Mouse (Mus musculus) lung, postnatal 0 days (tissue): ENCODE data around the gene Ppp1r36. TPM values are rescaled to one million over a fixed set of nuclear protein-coding genes. Genes with fewer than 3 reads are reported as not detected.

Source experiments
- ATAC-seq: fragments of 200-750 bp; cut with Nextera tagmentation; 2 replicates; pipeline ENCODE4 v1.8.0; 2017; ENCODE audit warnings: moderate library complexity
- DNase-seq: peaks from one replicate; pipeline ENCODE4 v3.0.0-alpha.2; 2016; ENCODE audit warnings: low spot score
- H3K27ac ChIP-seq: fragments of 300-500 bp; sonication (generic); 2 replicates; pipeline ENCODE4 v1.5.1; 2014; ENCODE audit warnings: antibody characterized with exemption, mild to moderate bottlenecking, low read length, mixed read lengths
- H3K27me3 ChIP-seq: fragments of 300-500 bp; sonication (generic); replicated peaks from 2 replicates; pipeline ENCODE4 v1.6.1; 2014; ENCODE audit warnings: low read length, mixed read lengths; ENCODE audit not compliant: insufficient read depth
- H3K36me3 ChIP-seq: fragments of 300-500 bp; sonication (generic); 2 replicates; pipeline ENCODE4 v1.6.1; 2014; ENCODE audit warnings: low read length, mixed read lengths; ENCODE audit not compliant: insufficient read depth
- H3K4me1 ChIP-seq: fragments of 300-500 bp; sonication (generic); 2 replicates; pipeline ENCODE4 v1.6.1; 2014; ENCODE audit warnings: antibody characterized with exemption, low read depth, low read length, mixed read lengths; ENCODE audit not compliant: insufficient read depth
- H3K4me2 ChIP-seq: fragments of 300-500 bp; sonication (generic); replicated peaks from 2 replicates; pipeline ENCODE4 v1.6.1; 2014; ENCODE audit warnings: low read depth, mild to moderate bottlenecking, low read length, moderate library complexity, mixed read lengths
- H3K4me3 ChIP-seq: fragments of 300-500 bp; sonication (generic); 2 replicates; pipeline ENCODE4 v1.5.1; 2014; ENCODE audit warnings: low read depth, low read length
- H3K9ac ChIP-seq: fragments of 300-500 bp; sonication (generic); replicated peaks from 2 replicates; pipeline ENCODE4 v1.6.1; 2014; ENCODE audit warnings: low read depth, mild to moderate bottlenecking
- H3K9me3 ChIP-seq: fragments of 300-500 bp; sonication (generic); 2 replicates; pipeline ENCODE4 v1.6.1; 2016; ENCODE audit warnings: low read length, mixed read lengths
- CTCF ChIP-seq: IDR thresholded peaks from 2 replicates; pipeline ENCODE4 v1.5.1; 2016; ENCODE audit warnings: antibody characterized with exemption, mild to moderate bottlenecking
- EP300 ChIP-seq: IDR thresholded peaks from 2 replicates; pipeline ENCODE4 v1.6.1; 2016; ENCODE audit warnings: antibody characterized with exemption, mild to moderate bottlenecking, control low read depth
- WGBS: fragments of 180-500 bp; shearing (Covaris S2); extraction: QIAGEN DNeasy Blood & Tissue Kit; methylation state at CpG from one replicate; pipeline ENCODE4 v1.1.7; 2014; 5-methylcytosine and 5-hydroxymethylcytosine counted together
- polyA plus RNA-seq: library from polyadenylated mRNA; unstranded; fragments of >200 nt; fragmentation: Nextera tagmentation; extraction: Ambion mirVana; gene quantifications from 2 replicates; pipeline ENCODE4 v1.2.1, GENCODE M21; 2015

Gene Ppp1r36
- polyA plus RNA-seq, 1 experiment from 2014 or later: 11.5 TPM

- WGBS: under 1% methylated on average over 45 of the region's 63 CpGs
- ATAC-seq: peak; percentile 61
- Histone ChIP-seq H3K36me3 (no peaks in the 10 kb centered on the region), H3K9me3 (no peaks in the 10 kb centered on the region), H3K4me1 (peaks cover 18% of the 10 kb centered on the region; the same call in 1 of the 2 replicates), H3K27ac (peak overlapping the region; percentile 100), H3K9ac (peak overlapping the region; percentile 95), H3K27me3 (no peaks in the 10 kb centered on the region), H3K4me2 (peak overlapping the region; percentile 93), H3K4me3 (peak overlapping the region; percentile 97)
- peak; percentile 91 for DNase-seq
- no peak for TF ChIP-seq EP300
- peak; percentile 39 for TF ChIP-seq CTCF
Measured at GRCm38 (mm10) chr12:76370831-76371571, 46.3 kb upstream of the Ppp1r36 start.

DNA sequence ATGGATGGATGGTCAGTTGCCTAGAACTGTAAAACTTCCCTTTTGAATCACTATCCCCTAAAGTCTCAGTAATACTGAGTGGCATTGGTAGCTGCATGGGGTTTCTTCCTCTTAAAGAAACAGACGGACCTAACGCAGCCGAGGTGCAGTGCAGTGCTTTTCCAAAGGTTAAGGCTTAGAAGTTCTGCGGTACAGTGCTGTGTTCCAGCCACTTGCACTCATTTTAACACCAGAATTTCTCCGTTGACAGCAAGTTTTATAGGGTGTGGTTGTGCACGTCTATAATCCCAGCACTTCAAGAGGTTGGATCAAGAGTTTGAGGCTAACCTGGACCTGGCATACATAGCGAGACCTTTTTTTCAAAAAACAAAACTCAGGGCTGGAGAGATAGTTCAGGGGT, 45.3 kb upstream of the Ppp1r36 start:
- Histone ChIP-seq H3K27me3 (no peaks in the 10 kb centered on the region), H3K4me1 (peaks cover 18% of the 10 kb centered on the region; the same call in 1 of the 2 replicates), H3K9me3 (no peaks in the 10 kb centered on the region), H3K4me3 (peak overlapping the region; percentile 97; the same call in 1 of the 2 replicates), H3K36me3 (no peaks in the 10 kb centered on the region), H3K4me2 (peak overlapping the region; percentile 93), H3K9ac (no peak overlapping the region), H3K27ac (no peak overlapping the region)
- no peak for ATAC-seq
- TF ChIP-seq CTCF (no peak), EP300 (no peak)
- DNase-seq: no peak
- WGBS: 36% methylated on average over 7 of the region's 7 CpGs

- no peaks in the 10 kb centered on the region for H3K27me3 ChIP-seq
- no peak overlapping the region for H3K9ac ChIP-seq
- 87% methylated on average over 5 of the region's 7 CpGs for WGBS
- H3K4me2 ChIP-seq: 0 out of 2 replicates have a peak overlapping the region, but pooled peaks have one; percentile 93
- H3K4me3 ChIP-seq: no peak overlapping the region
- ATAC-seq (no peak), DNase-seq (peak; percentile 36)
- H3K9me3 ChIP-seq: no peaks in the 10 kb centered on the region
- TF ChIP-seq EP300 (no peak), CTCF (peak; percentile 43)
- no peaks in the 10 kb centered on the region for H3K36me3 ChIP-seq
- H3K27ac ChIP-seq: no peak overlapping the region
- H3K4me1 ChIP-seq: peaks cover 14% of the 10 kb centered on the region; the same call in 1 of the 2 replicates
Measured at GRCm38 (mm10) chr12:76372881-76373818, 44.2 kb upstream of the Ppp1r36 start.

DNA sequence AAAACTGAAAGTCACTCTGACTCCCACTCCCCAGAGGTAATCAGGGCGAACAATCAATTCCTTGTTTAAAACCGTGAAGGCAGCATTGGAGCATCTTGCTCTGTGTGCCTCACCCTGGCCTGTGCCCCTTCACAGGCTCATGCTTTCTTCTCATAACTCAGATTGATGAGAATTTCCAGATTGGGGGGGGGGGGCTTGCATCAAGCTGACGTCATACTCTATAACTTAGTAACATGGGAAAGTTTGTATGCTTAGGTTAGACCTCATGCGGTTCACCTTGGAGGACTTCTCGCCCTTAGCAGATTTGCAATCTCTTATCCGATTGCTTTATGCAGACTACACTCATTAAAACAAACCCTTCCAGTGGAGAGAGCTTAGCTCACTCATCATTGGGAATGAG, 43.3 kb upstream of the Ppp1r36 start:
- no peaks in the 10 kb centered on the region for H3K9me3 ChIP-seq
- ATAC-seq: no peak
- DNase-seq: no peak
- TF ChIP-seq CTCF: no peak
- TF ChIP-seq EP300: no peak
- no peak overlapping the region for H3K27ac ChIP-seq
- H3K9ac ChIP-seq: no peak overlapping the region
- no peak overlapping the region for H3K4me2 ChIP-seq
- no peak overlapping the region for H3K4me3 ChIP-seq
- H3K4me1 ChIP-seq: peaks cover 17% of the 10 kb centered on the region; the same call in 1 of the 2 replicates
- 50% methylated on average over 6 of the region's 6 CpGs for WGBS
- H3K36me3 ChIP-seq: no peaks in the 10 kb centered on the region
- no peaks in the 10 kb centered on the region for H3K27me3 ChIP-seq

DNA sequence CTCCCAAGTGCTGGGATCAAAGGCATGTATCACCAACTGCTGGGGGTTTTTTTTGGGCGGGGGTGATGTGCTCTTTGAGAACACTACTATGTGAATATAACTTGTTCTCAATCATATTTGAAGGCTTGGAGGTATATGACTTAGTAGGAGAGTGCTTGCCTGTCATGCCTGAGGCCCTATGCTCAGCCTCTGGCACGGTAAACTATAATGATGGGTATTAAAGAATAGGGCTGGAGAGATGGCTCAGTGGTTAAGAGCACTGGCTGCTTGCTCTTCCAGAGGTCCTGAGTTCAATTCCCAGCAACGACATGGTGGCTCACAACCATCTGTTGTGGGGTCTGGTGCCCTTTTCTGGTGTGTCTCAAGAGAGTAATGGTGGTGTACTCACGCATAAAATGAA, 42.4 kb upstream of the Ppp1r36 start:
- peaks cover 17% of the 10 kb centered on the region; the same call in 1 of the 2 replicates for H3K4me1 ChIP-seq

DNA sequence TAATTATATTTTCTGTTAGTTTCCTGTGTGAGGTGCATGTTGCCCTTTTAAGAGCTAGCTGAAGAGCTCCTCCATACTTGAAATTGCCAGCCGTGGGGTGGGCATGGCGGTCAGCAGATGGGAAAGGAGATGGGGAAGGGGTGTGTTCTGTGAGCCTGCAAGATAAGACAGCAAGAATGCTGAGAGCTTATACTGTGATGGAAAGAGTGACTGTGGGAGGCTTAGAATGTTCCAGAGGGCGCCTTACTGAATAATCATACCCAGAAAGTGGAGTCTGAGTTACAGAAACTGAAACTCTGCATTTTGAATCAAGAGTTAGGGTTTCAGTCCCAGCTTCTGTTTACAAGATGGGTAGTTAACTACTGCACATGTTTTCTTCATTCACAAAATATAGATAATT, 41.8 kb upstream of the Ppp1r36 start:
- Histone ChIP-seq H3K27ac (no peak overlapping the region), H3K4me2 (no peak overlapping the region), H3K4me3 (no peak overlapping the region), H3K9ac (no peak overlapping the region), H3K4me1 (peaks cover 17% of the 10 kb centered on the region; the same call in 1 of the 2 replicates), H3K36me3 (no peaks in the 10 kb centered on the region), H3K27me3 (no peaks in the 10 kb centered on the region), H3K9me3 (no peaks in the 10 kb centered on the region)
- TF ChIP-seq CTCF (no peak), EP300 (no peak)
- ATAC-seq (no peak), DNase-seq (no peak)
- 78% methylated on average over 3 of the region's 3 CpGs for WGBS

More for the DNA sequence above, 42.4 kb upstream of the Ppp1r36 start:
- DNase-seq: no peak
- Histone ChIP-seq H3K4me2 (no peak overlapping the region), H3K36me3 (no peaks in the 10 kb centered on the region), H3K9ac (no peak overlapping the region), H3K27me3 (no peaks in the 10 kb centered on the region), H3K4me3 (no peak overlapping the region), H3K27ac (no peak overlapping the region), H3K9me3 (no peaks in the 10 kb centered on the region)
- TF ChIP-seq CTCF (no peak), EP300 (no peak)
- 60% methylated on average over 4 of the region's 4 CpGs for WGBS
- ATAC-seq: no peak
